Mouse (Mus musculus) MEL (cell line): ENCODE results near the gene Smg6. TPM values are rescaled to one million over a fixed set of nuclear protein-coding genes. Genes with fewer than 3 reads are reported as not detected.
A peak's percentile ranks its signal among the peaks of the same experiment; 100 is the strongest.

Experiments used
- DNase-seq: peaks from one replicate; pipeline ENCODE4 v3.0.0; 2011; ENCODE audit warnings: low read depth, low spot score
- H3K27ac ChIP-seq: 2 replicates; pipeline ENCODE4 v1.5.1; 2012; ENCODE audit warnings: low read depth, mild to moderate bottlenecking, control low read depth, low read length, moderate library complexity; ENCODE audit not compliant: control insufficient read depth
- H3K27me3 ChIP-seq, 2 experiments: fragments of 150-350 bp in 1 of 2; sonication (generic) in 1 of 2; 2 replicates each; pipeline ENCODE4 v1.6.1; 2012; ENCODE audit warnings: low read length in 2 of 2, mild to moderate bottlenecking in 2 of 2, improper control_type of control experiment in 1 of 2, moderate library complexity in 1 of 2; ENCODE audit not compliant: insufficient read depth in 2 of 2, control insufficient read depth in 1 of 2
- H3K36me3 ChIP-seq, 2 experiments: 2 replicates each; pipeline ENCODE4 v1.6.1; 2012 to 2014; ENCODE audit warnings: low read length in 2 of 2, improper control_type of control experiment in 1 of 2, inconsistent platforms in 1 of 2, mild to moderate bottlenecking in 1 of 2; ENCODE audit not compliant: insufficient read depth in 2 of 2, control insufficient read depth in 1 of 2
- H3K4me1 ChIP-seq, 2 experiments: fragments of 150-350 bp in 1 of 2; sonication (generic) in 1 of 2; 2 replicates each; pipeline ENCODE4 v1.6.1; 2012; ENCODE audit warnings: low read length in 2 of 2, improper control_type of control experiment in 1 of 2, mild to moderate bottlenecking in 1 of 2; ENCODE audit not compliant: insufficient read depth in 2 of 2, control insufficient read depth in 1 of 2
- H3K4me3 ChIP-seq, 2 experiments: fragments of 150-350 bp in 1 of 2; sonication (generic) in 1 of 2; 2 replicates each; pipeline ENCODE4 v1.5.1; 2012; ENCODE audit warnings: low read depth in 2 of 2, low read length in 2 of 2, mild to moderate bottlenecking in 2 of 2, moderate library complexity in 2 of 2, control low read depth in 1 of 2, improper control_type of control experiment in 1 of 2; ENCODE audit not compliant: control insufficient read depth in 1 of 2, insufficient read depth in 1 of 2
- H3K79me2 ChIP-seq: 2 replicates; pipeline ENCODE4 v1.6.1; 2012; ENCODE audit warnings: mild to moderate bottlenecking, low read length, moderate library complexity; ENCODE audit not compliant: control insufficient read depth, poor library complexity, insufficient read depth
- H3K9ac ChIP-seq: 2 replicates; pipeline ENCODE4 v1.6.1; 2012; ENCODE audit warnings: low read depth, mild to moderate bottlenecking, control low read depth, low read length, moderate library complexity; ENCODE audit not compliant: control insufficient read depth, poor library complexity, severe bottlenecking
- H3K9me3 ChIP-seq: fragments of 150-350 bp; sonication (generic); replicated peaks from 2 replicates; pipeline ENCODE4 v1.6.1; 2012; ENCODE audit warnings: mild to moderate bottlenecking, low read length, improper control_type of control experiment, moderate library complexity; ENCODE audit not compliant: insufficient read depth
- BHLHE40 ChIP-seq: IDR thresholded peaks from 2 replicates; pipeline ENCODE4 v1.6.1; 2012; ENCODE audit warnings: low read depth, mild to moderate bottlenecking, inconsistent platforms, low read length, improper control_type of control experiment, borderline replicate concordance
- CHD1 ChIP-seq: IDR thresholded peaks from 2 replicates; pipeline ENCODE4 v1.6.1; 2012; ENCODE audit warnings: low read depth, mild to moderate bottlenecking, inconsistent platforms, low read length, improper control_type of control experiment
- CHD2 ChIP-seq: IDR thresholded peaks from 2 replicates; pipeline ENCODE4 v1.6.1; 2011; ENCODE audit warnings: low read length, improper control_type of control experiment
- CTCF ChIP-seq, 3 experiments: IDR thresholded peaks in 2 of 3; conservative IDR thresholded peaks in 1 of 3; 2 replicates each; pipeline ENCODE4 v1.5.1; 2011 to 2012; ENCODE audit warnings: low read length in 3 of 3, low read depth in 2 of 3, mild to moderate bottlenecking in 2 of 3, improper control_type of control experiment in 1 of 3, inconsistent platforms in 1 of 3, mixed read lengths in 1 of 3, moderate library complexity in 1 of 3; ENCODE audit not compliant: control insufficient read depth in 1 of 3, insufficient read depth in 1 of 3, poor library complexity in 1 of 3, severe bottlenecking in 1 of 3
- E2F4 ChIP-seq: IDR thresholded peaks from 2 replicates; pipeline ENCODE4 v1.6.1; 2011; ENCODE audit warnings: low read depth, low read length, improper control_type of control experiment, borderline replicate concordance
- ELF1 ChIP-seq: IDR thresholded peaks from 2 replicates; pipeline ENCODE4 v1.6.1; 2014; ENCODE audit warnings: low read depth, mild to moderate bottlenecking, inconsistent platforms, low read length, improper control_type of control experiment, moderate library complexity
- EP300 ChIP-seq, 2 experiments: IDR thresholded peaks; 2 replicates each; pipeline ENCODE4 v1.6.1; 2011; ENCODE audit warnings: improper control_type of control experiment in 2 of 2, low read length in 2 of 2, low read depth in 1 of 2, mild to moderate bottlenecking in 1 of 2
- ETS1 ChIP-seq: IDR thresholded peaks from 2 replicates; pipeline ENCODE4 v1.6.1; 2012; ENCODE audit warnings: low read depth, mild to moderate bottlenecking, inconsistent platforms, low read length, improper control_type of control experiment, moderate library complexity
- GABPA ChIP-seq: IDR thresholded peaks from 2 replicates; pipeline ENCODE4 v1.6.1; 2012; ENCODE audit warnings: low read depth, mild to moderate bottlenecking, inconsistent platforms, low read length, improper control_type of control experiment, moderate library complexity
- GATA1 ChIP-seq: IDR thresholded peaks from 2 replicates; pipeline ENCODE4 v1.6.1; 2011; ENCODE audit warnings: low read depth, low read length, improper control_type of control experiment
- HCFC1 ChIP-seq: IDR thresholded peaks from 2 replicates; pipeline ENCODE4 v1.6.1; 2012; ENCODE audit warnings: low read depth, mild to moderate bottlenecking, inconsistent platforms, low read length, improper control_type of control experiment, moderate library complexity
- JUND ChIP-seq: IDR thresholded peaks from 2 replicates; pipeline ENCODE4 v1.6.1; 2011; ENCODE audit warnings: low read depth, mild to moderate bottlenecking, improper control_type of control experiment, low read length
- KAT2A ChIP-seq: conservative IDR thresholded peaks from 2 replicates; pipeline ENCODE4 v1.6.1; 2012; ENCODE audit warnings: low read depth, low read length, improper control_type of control experiment, inconsistent platforms
- MAFK ChIP-seq: IDR thresholded peaks from 2 replicates; pipeline ENCODE4 v1.6.1; 2011; ENCODE audit warnings: low read depth, mild to moderate bottlenecking, low read length, improper control_type of control experiment, borderline replicate concordance
- MAX ChIP-seq: IDR thresholded peaks from 2 replicates; pipeline ENCODE4 v1.6.1; 2011; ENCODE audit warnings: low read length, improper control_type of control experiment
- MAZ ChIP-seq: IDR thresholded peaks from 2 replicates; pipeline ENCODE4 v1.6.1; 2012; ENCODE audit warnings: low read depth, mild to moderate bottlenecking, inconsistent platforms, low read length, improper control_type of control experiment
- MEF2A ChIP-seq: IDR thresholded peaks from 2 replicates; pipeline ENCODE4 v1.6.1; 2014; ENCODE audit warnings: low read depth, mild to moderate bottlenecking, inconsistent platforms, low read length, improper control_type of control experiment; ENCODE audit not compliant: poor library complexity, insufficient replicate concordance, severe bottlenecking; ENCODE audit errors: extremely low read depth
- MXI1 ChIP-seq: IDR thresholded peaks from 2 replicates; pipeline ENCODE4 v1.6.1; 2011; ENCODE audit warnings: mild to moderate bottlenecking, low read depth, low read length, improper control_type of control experiment
- MYB ChIP-seq: IDR thresholded peaks from 2 replicates; pipeline ENCODE4 v1.6.1; 2011; ENCODE audit warnings: mild to moderate bottlenecking, low read depth, low read length, improper control_type of control experiment
- MYC ChIP-seq: IDR thresholded peaks from 2 replicates; pipeline ENCODE4 v1.6.1; 2011; ENCODE audit warnings: low read depth, mild to moderate bottlenecking, low read length, improper control_type of control experiment, moderate library complexity
- NELFE ChIP-seq: IDR thresholded peaks from 2 replicates; pipeline ENCODE4 v1.6.1; 2011; ENCODE audit warnings: low read depth, low read length, improper control_type of control experiment
- NRF1 ChIP-seq: IDR thresholded peaks from 2 replicates; pipeline ENCODE4 v1.6.1; 2014; ENCODE audit warnings: low read depth, mild to moderate bottlenecking, inconsistent platforms, low read length, improper control_type of control experiment, moderate library complexity; ENCODE audit not compliant: poor library complexity, insufficient read depth, severe bottlenecking
- POLR2A ChIP-seq, 2 experiments: IDR thresholded peaks; 2 replicates each; pipeline ENCODE4 v1.6.1; 2011 to 2012; ENCODE audit warnings: low read length in 2 of 2, mild to moderate bottlenecking in 2 of 2, control low read depth in 1 of 2, improper control_type of control experiment in 1 of 2, low read depth in 1 of 2, moderate library complexity in 1 of 2; ENCODE audit not compliant: control insufficient read depth in 1 of 2, insufficient read depth in 1 of 2, poor library complexity in 1 of 2
- POLR2AphosphoS2 ChIP-seq: IDR thresholded peaks from 2 replicates; pipeline ENCODE4 v1.6.1; 2011; ENCODE audit warnings: low read length, improper control_type of control experiment
- POLR2AphosphoS5 ChIP-seq: IDR thresholded peaks from 2 replicates; pipeline ENCODE4 v1.6.1; 2012; ENCODE audit warnings: low read depth, borderline replicate concordance, mild to moderate bottlenecking, inconsistent platforms, low read length, moderate library complexity, mixed read lengths
- RAD21 ChIP-seq: IDR thresholded peaks from 2 replicates; pipeline ENCODE4 v1.6.1; 2011; ENCODE audit warnings: mild to moderate bottlenecking, low read depth, low read length, improper control_type of control experiment
- RCOR1 ChIP-seq: IDR thresholded peaks from 2 replicates; pipeline ENCODE4 v1.6.1; 2012; ENCODE audit warnings: low read depth, mild to moderate bottlenecking, inconsistent platforms, low read length, improper control_type of control experiment
- SIN3A ChIP-seq: IDR thresholded peaks from 2 replicates; pipeline ENCODE4 v1.6.1; 2012; ENCODE audit warnings: low read length, improper control_type of control experiment, inconsistent platforms
- SMC3 ChIP-seq: IDR thresholded peaks from 2 replicates; pipeline ENCODE4 v1.6.1; 2011; ENCODE audit warnings: low read depth, low read length, improper control_type of control experiment
- TBP ChIP-seq: IDR thresholded peaks from 2 replicates; pipeline ENCODE4 v1.8.0; 2011; ENCODE audit warnings: low read depth, low read length, improper control_type of control experiment
- TCF12 ChIP-seq: IDR thresholded peaks from 2 replicates; pipeline ENCODE4 v1.6.1; 2014; ENCODE audit warnings: low read depth, mild to moderate bottlenecking, inconsistent platforms, low read length, improper control_type of control experiment, moderate library complexity
- UBTF ChIP-seq: IDR thresholded peaks from 2 replicates; pipeline ENCODE4 v1.6.1; 2012; ENCODE audit warnings: low read depth, mild to moderate bottlenecking, inconsistent platforms, low read length, improper control_type of control experiment, moderate library complexity, borderline replicate concordance; ENCODE audit not compliant: insufficient read depth
- USF1 ChIP-seq: IDR thresholded peaks from 2 replicates; pipeline ENCODE4 v1.6.1; 2014; ENCODE audit warnings: low read depth, mild to moderate bottlenecking, inconsistent platforms, low read length, improper control_type of control experiment, moderate library complexity
- USF2 ChIP-seq, 2 experiments: IDR thresholded peaks; 2 replicates each; pipeline ENCODE4 v1.6.1; 2011 to 2012; ENCODE audit warnings: improper control_type of control experiment in 2 of 2, low read length in 2 of 2, borderline replicate concordance in 1 of 2, inconsistent platforms in 1 of 2, low read depth in 1 of 2, mild to moderate bottlenecking in 1 of 2; ENCODE audit not compliant: insufficient read depth in 1 of 2
- ZC3H11A ChIP-seq: IDR thresholded peaks from 2 replicates; pipeline ENCODE4 v1.6.1; 2012; ENCODE audit warnings: low read depth, mild to moderate bottlenecking, inconsistent platforms, low read length, improper control_type of control experiment
- ZKSCAN1 ChIP-seq: IDR thresholded peaks from 2 replicates; pipeline ENCODE4 v1.6.1; 2012; ENCODE audit warnings: low read depth, mild to moderate bottlenecking, inconsistent platforms, low read length, improper control_type of control experiment, moderate library complexity
- ZMIZ1 ChIP-seq: IDR thresholded peaks from 2 replicates; pipeline ENCODE4 v1.6.1; 2012; ENCODE audit warnings: low read depth, mild to moderate bottlenecking, inconsistent platforms, low read length, improper control_type of control experiment, moderate library complexity
- ZNF384 ChIP-seq: IDR thresholded peaks from 2 replicates; pipeline ENCODE4 v1.6.1; 2012; ENCODE audit warnings: low read depth, mild to moderate bottlenecking, inconsistent platforms, low read length, improper control_type of control experiment
- polyA plus RNA-seq, 2 experiments: library from polyadenylated mRNA; stranded (reverse) in 1 of 2; unstranded in 1 of 2; fragments of >175 nt in 1 of 2; fragments of >200 nt in 1 of 2; gene quantifications; 2 replicates each; pipeline versions ENCODE4 v1.2.1 to v1.2.4; 2012; ENCODE audit warnings: low replicate concordance in 2 of 2, low read depth in 1 of 2; ENCODE audit not compliant: insufficient read length in 2 of 2, insufficient read depth in 1 of 2, missing spikeins in 1 of 2
- total RNA-seq: library from RNA; depleted of rRNA; stranded (reverse); fragments of 300-350 nt; gene quantifications from 2 replicates; pipeline ENCODE4 v1.2.3, GENCODE M21; 2012

The Smg6 gene
- total and polyA plus RNA-seq, 3 experiments, result 11.6 to 19.0 TPM; not detected in 1

GRCm38 (mm10) chr11:75074543-75074942 is 148.9 kb downstream of the Smg6 start:
- H3K4me3 ChIP-seq, result no peak overlapping the region
- H3K27me3 ChIP-seq, result no peaks in the 10 kb centered on the region
- peak; percentile 71 for DNase-seq
- peaks cover 0 to 29% of the 10 kb centered on the region in 2 experiments; a peak in 2 of 4 replicates for H3K36me3 ChIP-seq
- peaks cover 20 to 21% of the 10 kb centered on the region in 2 experiments for H3K4me1 ChIP-seq
- H3K79me2 ChIP-seq, result no peaks in the 10 kb centered on the region
- no peaks in the 10 kb centered on the region for H3K9me3 ChIP-seq
- no peak overlapping the region for H3K9ac ChIP-seq
- peak overlapping the region; percentile 8; the same call in 1 of the 2 replicates for H3K27ac ChIP-seq
- TF ChIP-seq MYB (no peak), RCOR1 (peak; percentile 60), POLR2AphosphoS5 (no peak), MAFK (no peak), RAD21 (no peak), TBP (no peak), POLR2A (IDR thresholded peaks at IDR 0.05; ENCODE audit: control insufficient read depth in 1 of 2, insufficient read depth in 1 of 2, low read depth in 1 of 2, low read length in 2 of 2, poor library complexity in 1 of 2) (no peak), JUND (no peak), EP300 (IDR thresholded peaks at IDR 0.05; ENCODE audit: low read depth in 1 of 2, low read length in 2 of 2) (peak; percentile 64 to 89), E2F4 (no peak), NRF1 (no peak), MYC (peak; percentile 79), ZKSCAN1 (no peak), USF1 (no peak), USF2 (IDR thresholded peaks at IDR 0.05; ENCODE audit: borderline replicate concordance in 1 of 2, insufficient read depth in 1 of 2, low read depth in 1 of 2, low read length in 2 of 2) (no peak), ELF1 (no peak), HCFC1 (0 out of 2 replicates have a peak, but pooled peaks have one; percentile 14), KAT2A (no peak), NELFE (no peak), CTCF (IDR thresholded peaks at IDR 0.05 in 2 of 3, conservative IDR thresholded peaks at IDR 0.05 in 1 of 3; ENCODE audit: control insufficient read depth in 1 of 3, insufficient read depth in 1 of 3, low read depth in 2 of 3, low read length in 3 of 3, poor library complexity in 1 of 3, severe bottlenecking in 1 of 3) (no peak), TCF12 (peak; percentile 49; the same call in 1 of the 2 replicates), GATA1 (peak; percentile 76), ZNF384 (0 out of 2 replicates have a peak, but pooled peaks have one; percentile 29), ZC3H11A (no peak), MXI1 (peak; percentile 50; the same call in 1 of the 2 replicates), BHLHE40 (no peak), MEF2A (no peak), CHD1 (no peak), CHD2 (no peak), ETS1 (peak; percentile 42), SMC3 (no peak), MAZ (no peak), GABPA (no peak), SIN3A (peak; percentile 43; the same call in 1 of the 2 replicates), MAX (peak; percentile 65), POLR2AphosphoS2 (no peak), UBTF (no peak), ZMIZ1 (no peak)
